Mouse (Mus musculus) kidney, embryonic 16.5 days (tissue): ENCODE results near the gene Shank2. TPM values are rescaled to one million over a fixed set of nuclear protein-coding genes. Genes with fewer than 3 reads are reported as not detected.

ENCODE experiments used
- ATAC-seq: fragments of 200-750 bp; cut with Nextera tagmentation; 2 replicates; pipeline ENCODE4 v1.8.0; 2017; ENCODE audit warnings: moderate TSS enrichment; ENCODE audit not compliant: low FRiP score, low TSS enrichment
- H3K27ac ChIP-seq: fragments of 300-500 bp; sonication (generic); 2 replicates; pipeline ENCODE4 v1.5.1; 2014; ENCODE audit warnings: low read length
- H3K27me3 ChIP-seq: fragments of 300-500 bp; sonication (generic); 2 replicates; pipeline ENCODE4 v1.6.1; 2014; ENCODE audit warnings: low read length, control low read depth, mixed read lengths; ENCODE audit not compliant: insufficient read depth
- H3K36me3 ChIP-seq: fragments of 300-500 bp; sonication (generic); 2 replicates; pipeline ENCODE4 v1.6.1; 2014; ENCODE audit warnings: low read length, control low read depth, mixed read lengths; ENCODE audit not compliant: insufficient read depth
- H3K4me1 ChIP-seq: fragments of 300-500 bp; sonication (generic); 2 replicates; pipeline ENCODE4 v1.6.1; 2014; ENCODE audit warnings: low read length, control low read depth, mixed read lengths; ENCODE audit not compliant: insufficient read depth
- H3K4me2 ChIP-seq: fragments of 300-500 bp; sonication (generic); replicated peaks from 2 replicates; pipeline ENCODE4 v1.6.1; 2014; ENCODE audit warnings: low read depth, low read length
- H3K4me3 ChIP-seq: fragments of 300-500 bp; sonication (generic); 2 replicates; pipeline ENCODE4 v1.5.1; 2014; ENCODE audit warnings: mild to moderate bottlenecking, low read length
- H3K9ac ChIP-seq: fragments of 300-500 bp; sonication (generic); replicated peaks from 2 replicates; pipeline ENCODE4 v1.6.1; 2014; ENCODE audit warnings: low read length
- H3K9me3 ChIP-seq: fragments of 300-500 bp; sonication (generic); 2 replicates; pipeline ENCODE4 v1.6.1; 2016; ENCODE audit warnings: low read length, control low read depth
- WGBS: fragments of 180-500 bp; shearing (Covaris S2); extraction: QIAGEN DNeasy Blood & Tissue Kit; methylation state at CpG from one replicate; pipeline ENCODE4 v1.1.7; 2014; 5-methylcytosine and 5-hydroxymethylcytosine counted together
- microRNA-seq: library from miRNA; unstranded; fragments of <30 nt; microRNA quantifications from one replicate; pipeline ENCODE4, GENCODE M21; 2016
- polyA plus RNA-seq: library from polyadenylated mRNA; unstranded; fragments of >200 nt; fragmentation: Nextera tagmentation; extraction: Ambion mirVana; gene quantifications from 2 replicates; pipeline ENCODE4 v1.2.1, GENCODE M21; 2015

Gene Shank2
- polyA plus RNA-seq, 1 experiment from 2014 or later: 4.0 TPM

DNA sequence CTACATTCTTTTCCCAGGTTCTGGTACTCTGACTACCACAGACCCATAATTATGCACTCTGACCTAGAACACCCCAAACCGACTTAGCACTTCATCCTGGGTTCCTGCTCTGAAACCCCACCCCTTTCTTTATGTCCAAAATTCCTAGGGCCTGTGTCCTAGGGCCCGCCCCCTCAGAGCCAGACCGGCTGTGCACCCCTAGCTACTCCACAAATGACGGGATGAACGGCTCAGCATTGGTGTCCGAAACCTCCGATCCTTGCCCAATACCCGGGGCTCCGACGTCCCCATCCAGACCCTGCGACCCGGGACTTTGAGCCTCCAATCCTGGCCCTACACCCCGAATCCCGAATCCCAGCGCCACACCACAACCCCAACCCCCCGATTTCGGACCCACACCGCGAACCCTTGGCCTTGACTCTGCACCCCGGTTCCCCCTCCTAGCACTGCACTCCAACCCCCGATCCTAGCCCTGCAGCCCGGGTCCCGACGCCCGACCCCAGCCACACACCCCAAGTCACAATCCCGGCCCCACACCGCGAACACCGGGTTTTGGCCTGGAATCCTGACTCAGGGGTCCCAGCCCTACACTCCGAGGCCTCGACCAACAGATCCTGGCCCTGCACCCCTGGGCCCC is 468.3 kb downstream of the Shank2 start:
- Histone ChIP-seq H3K4me2 (peak overlapping the region; percentile 56), H3K4me3 (peak overlapping the region; percentile 85), H3K27ac (peak overlapping the region; percentile 65), H3K4me1 (peaks cover 18% of the 10 kb centered on the region), H3K36me3 (peaks cover 7% of the 10 kb centered on the region; the same call in 1 of the 2 replicates), H3K9me3 (no peaks in the 10 kb centered on the region), H3K9ac (peak overlapping the region; percentile 93), H3K27me3 (no peaks in the 10 kb centered on the region)
- peak; percentile 53 for ATAC-seq
- WGBS: under 1% methylated on average over 31 of the region's 31 CpGs

DNA sequence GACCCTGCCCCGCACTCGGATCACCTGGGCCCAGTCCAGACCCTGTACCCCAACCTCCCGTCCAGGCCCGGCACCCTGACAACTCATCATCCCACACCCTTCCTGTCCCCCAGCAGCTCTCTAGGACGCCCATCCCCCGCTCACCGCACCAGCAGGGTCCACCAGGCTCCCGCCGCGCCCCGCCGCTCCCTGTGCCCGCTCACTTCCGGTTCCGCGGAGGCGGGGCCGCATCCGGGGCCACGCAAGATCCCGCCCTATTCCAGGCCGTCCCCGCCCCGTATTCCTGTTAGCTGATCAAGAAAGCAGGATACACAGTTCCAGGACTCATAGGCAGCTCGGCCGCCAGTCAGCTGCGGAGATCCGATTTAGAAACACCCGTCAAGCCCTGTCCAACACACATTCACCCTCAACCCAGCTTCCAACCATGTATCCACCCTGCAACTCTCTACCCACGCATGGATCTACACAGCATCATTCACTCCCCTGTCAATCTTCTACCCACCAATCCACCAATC is 468.9 kb downstream of the Shank2 start, which contains the start of gene Cttn:
Cttn (minus strand) TSS at position 465 of the 515 bp plus-strand sequence.
- H3K36me3 ChIP-seq: peaks cover 2% of the 10 kb centered on the region; the same call in 1 of the 2 replicates
- H3K27ac ChIP-seq: peak within 1 kb of the TSS; percentile 65
- WGBS: under 1% methylated on average over 27 of the region's 30 CpGs
- peak within 1 kb of the TSS; percentile 85 for H3K4me3 ChIP-seq
- H3K4me2 ChIP-seq: peak within 1 kb of the TSS; percentile 56
- peaks cover 18% of the 10 kb centered on the region for H3K4me1 ChIP-seq
- peak within 1 kb of the TSS; percentile 93 for H3K9ac ChIP-seq
- no peaks in the 10 kb centered on the region for H3K27me3 ChIP-seq
- no peaks in the 10 kb centered on the region for H3K9me3 ChIP-seq
- peak; percentile 93 for ATAC-seq

DNA sequence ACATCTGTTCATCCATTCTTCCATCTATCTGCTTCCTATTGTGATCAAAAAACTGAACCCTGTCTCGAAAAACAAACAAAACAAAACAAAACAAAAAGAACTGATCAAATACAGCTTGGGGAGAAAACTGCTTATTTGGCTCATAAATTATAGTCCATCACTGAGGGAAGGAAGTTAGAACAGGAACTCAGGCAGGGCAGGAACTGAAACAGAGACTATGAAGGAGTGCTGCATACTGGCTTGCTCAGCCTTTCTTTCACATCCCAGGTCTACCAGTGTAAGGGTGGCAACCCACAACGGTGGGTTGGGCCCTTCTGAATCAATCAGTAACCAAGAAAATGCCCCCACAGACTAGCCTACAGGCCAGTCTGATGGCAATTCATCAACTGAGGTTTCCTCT is 469.4 kb downstream of the Shank2 start:
- Histone ChIP-seq H3K4me1 (peaks cover 18% of the 10 kb centered on the region), H3K4me2 (peak overlapping the region; percentile 56), H3K9ac (peak overlapping the region; percentile 93), H3K4me3 (peak overlapping the region; percentile 85), H3K27me3 (no peaks in the 10 kb centered on the region), H3K27ac (peak overlapping the region; percentile 65), H3K9me3 (no peaks in the 10 kb centered on the region), H3K36me3 (peaks cover 4% of the 10 kb centered on the region; the same call in 1 of the 2 replicates)
- 73% methylated on average over 2 of the region's 2 CpGs for WGBS
- ATAC-seq: no peak

DNA sequence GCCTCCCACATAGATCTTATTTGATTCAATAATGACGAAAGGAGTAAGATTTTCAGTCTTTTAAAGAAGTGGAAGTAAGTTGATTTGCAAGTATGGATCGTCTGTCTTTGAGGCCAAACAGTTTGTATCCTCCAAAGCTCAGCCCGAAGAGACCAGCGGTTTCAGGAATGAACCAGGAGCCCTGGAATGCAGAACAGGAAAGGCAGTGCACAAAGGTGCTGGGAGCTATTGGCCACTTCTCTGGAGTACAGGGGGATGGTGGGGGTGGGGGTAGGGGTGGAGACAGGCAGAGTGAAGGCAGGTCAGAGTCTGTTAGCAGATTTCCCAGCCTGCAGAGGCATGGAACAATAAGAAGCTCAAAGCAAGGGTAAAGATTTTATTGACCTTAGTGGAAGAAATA is 471.8 kb downstream of the Shank2 start:
- Histone ChIP-seq H3K36me3 (peaks cover 14% of the 10 kb centered on the region; the same call in 1 of the 2 replicates), H3K27me3 (no peaks in the 10 kb centered on the region), H3K27ac (peak overlapping the region; percentile 43; the same call in 1 of the 2 replicates), H3K9ac (peak overlapping the region; percentile 14; the same call in 1 of the 2 replicates), H3K4me1 (peaks cover 15% of the 10 kb centered on the region), H3K9me3 (no peaks in the 10 kb centered on the region), H3K4me2 (no peak overlapping the region), H3K4me3 (no peak overlapping the region)
- ATAC-seq: no peak
- whole genome bisulfite sequencing: 45% methylated on average over 4 of the region's 4 CpGs

Small RNA genes lying within 50 kb of the gene (microRNA-seq; reads per million reads assigned to microRNA genes)
- gene Mir3105: 38.6 reads per million, percentile 46 among the genes with 10 or more reads in this experiment

Other genes with a start within 250 kb of the Shank2 start
- 42.1 and 47.1 TPM in 2 replicates for gene Osbpl5, start 244.9 kb upstream of the Shank2 start, polyA plus RNA-seq
- not detected in 2 replicates for gene Mrgprg, start 234.9 kb upstream of the Shank2 start, polyA plus RNA-seq
- 2.2 and 2.5 TPM in 2 replicates for gene Mrgpre, start 217.4 kb upstream of the Shank2 start, polyA plus RNA-seq
- gene Nadsyn1, start 179.1 kb upstream of the Shank2 start, polyA plus RNA-seq: 11.7 and 13.3 TPM in 2 replicates
- gene Dhcr7, start 178.8 kb upstream of the Shank2 start, polyA plus RNA-seq: 44.5 and 48.8 TPM in 2 replicates
- not detected in 2 replicates for gene Gm498, start 135.1 kb upstream of the Shank2 start, polyA plus RNA-seq